Mouse (Mus musculus) Patski (cell line): ENCODE data around the gene Zbtb4. TPM values are rescaled to one million over a fixed set of nuclear protein-coding genes. Genes with fewer than 3 reads are reported as not detected.

Experiments used
- ATAC-seq: fragments of 100-300 bp; one replicate; pipeline ENCODE4 v1.8.0; 2021
- CTCF ChIA-PET: fragments of 350-600 bp; sonication (Branson Sonifier 250); formaldehyde crosslinking; loops from one replicate; lab custom pipeline; 2022; ENCODE audit warnings: inconsistent platforms; lab: Charles Lee
- POLR2A ChIA-PET: fragments of 350-600 bp; sonication (Branson Sonifier 250); formaldehyde crosslinking; loops from one replicate; lab custom pipeline; 2022; ENCODE audit warnings: antibody characterized with exemption, inconsistent platforms; lab: Charles Lee
- DNase-seq: peaks from one replicate; pipeline ENCODE4 v3.0.0-alpha.2; 2011; ENCODE audit warnings: low read depth, low spot score
- H3K27me3 ChIP-seq: fragments of 371-371 bp; one replicate; pipeline ENCODE4 v1.5.1; 2021
- CTCF ChIP-seq: fragments of 100-300 bp; IDR thresholded peaks from one replicate; pipeline ENCODE4 v1.5.1; 2021
- in situ Hi-C: fragments of 300-500 bp; cut with MboI; formaldehyde crosslinking; loops from 3 replicates; pipeline ENCODE4 v1.11.1; 2018; ENCODE audit warnings: low pct_unique_long_range_greater_than_20kb, mixed read lengths
- polyA plus RNA-seq: library from polyadenylated mRNA; unstranded; gene quantifications from one replicate; pipeline ENCODE4 v1.2.3, GENCODE M21; 2021

Gene Zbtb4
- polyA plus RNA-seq, 1 experiment from 2014 or later, result 36.9 TPM

GRCm38 (mm10) chr11:69803786-69804651, 38.3 kb downstream of the Zbtb4 start:
- in situ Hi-C loops, result no loop called here
- ATAC-seq (peak; percentile 58), DNase-seq (no peak)
- peaks cover 5% of the 10 kb centered on the region for H3K27me3 ChIP-seq
- ChIA-PET CTCF (interaction anchor here (1.2 to 1.4 kb wide), 2 partner anchors 50 to 72 kb away, joined by 3 to 4 read pairs; no protein-coding TSS in a partner anchor), POLR2A (no interaction called here)
- TF ChIP-seq CTCF, result no peak

GRCm38 (mm10) chr11:69804652-69804940, 38.9 kb downstream of the Zbtb4 start:
- ATAC-seq, result no peak
- ChIA-PET POLR2A (no interaction called here), CTCF (no interaction called here)
- TF ChIP-seq CTCF, result no peak
- H3K27me3 ChIP-seq, result peaks cover 5% of the 10 kb centered on the region
- in situ Hi-C loops, result no loop called here
- DNase-seq, result no peak

- POLR2A ChIA-PET, result no interaction called here
- in situ Hi-C loops, result loop anchor here (5.0 kb wide), 1 partner anchor 72 kb away; the partner anchor contains the start of gene Tmem95
- DNase-seq, result no peak
- no peak for TF ChIP-seq CTCF
- peaks cover 6% of the 10 kb centered on the region for H3K27me3 ChIP-seq
- no peak for ATAC-seq
- CTCF ChIA-PET, result interaction anchor here (1.2 to 1.4 kb wide), 4 partner anchors 9 to 49 kb away, joined by 3 read pairs; partner anchors contain the start of gene Gm39566
These were observed 39.5 kb downstream of the Zbtb4 start, which contains the start of gene Tmem102 for GRCm38 (mm10) chr11:69804972-69805909. Gene Tmem102 (minus strand): TSS chr11:69805624.

GRCm38 (mm10) chr11:69806378-69806777, 40.7 kb downstream of the Zbtb4 start:
- POLR2A ChIA-PET, result no interaction called here

GRCm38 (mm10) chr11:69807641-69808040, 41.9 kb downstream of the Zbtb4 start:
- DNase-seq (no peak), ATAC-seq (no peak)
- in situ Hi-C loops, result loop anchor here (5.0 kb wide), 1 partner anchor 70 kb away; the partner anchor contains the start of gene Tmem95
- TF ChIP-seq CTCF, result no peak
- peaks cover 10% of the 10 kb centered on the region for H3K27me3 ChIP-seq
- POLR2A ChIA-PET, result no interaction called here
- CTCF ChIA-PET, result interaction anchor here (1.0 kb wide), 1 partner anchor 11 kb away, joined by 3 read pairs; no protein-coding TSS in a partner anchor

More at GRCm38 (mm10) chr11:69806378-69806777, 40.7 kb downstream of the Zbtb4 start:
- no peak for DNase-seq
- no peak for TF ChIP-seq CTCF
- H3K27me3 ChIP-seq, result peaks cover 15% of the 10 kb centered on the region
- ATAC-seq, result no peak
- in situ Hi-C loops, result loop anchor here (5.0 kb wide), 1 partner anchor 71 kb away; the partner anchor contains the start of gene Tmem95
- CTCF ChIA-PET, result interaction anchor here (0.9 to 1.4 kb wide), 7 partner anchors 8 to 59 kb away, joined by 3 read pairs; partner anchors contain the start of genes Chrnb1 and Gm39566

- no peak for TF ChIP-seq CTCF
- peaks cover 10% of the 10 kb centered on the region for H3K27me3 ChIP-seq
- POLR2A ChIA-PET, result interaction anchor here (1.0 kb wide), 1 partner anchor 19 kb away, joined by 3 read pairs; no protein-coding TSS in a partner anchor
- CTCF ChIA-PET, result interaction anchor here (0.7 to 1.2 kb wide), 3 partner anchors 11 to 16 kb away, joined by 3 read pairs; no protein-coding TSS in a partner anchor
- ATAC-seq, result no peak
- in situ Hi-C loops, result no loop called here
- no peak for DNase-seq
These were observed 44.6 kb downstream of the Zbtb4 start for GRCm38 (mm10) chr11:69810280-69810679.

- no peak for TF ChIP-seq CTCF
- POLR2A ChIA-PET, result no interaction called here
- no peak for DNase-seq
- peaks cover 12% of the 10 kb centered on the region for H3K27me3 ChIP-seq
- CTCF ChIA-PET, result interaction anchor here (1.4 kb wide), 1 partner anchor 9 kb away, joined by 3 read pairs; the partner anchor contains the start of gene Tmem102
- in situ Hi-C loops, result no loop called here
- ATAC-seq, result no peak
These were observed 49.4 kb downstream of the Zbtb4 start, which contains the start of gene Gm39566 for GRCm38 (mm10) chr11:69815155-69815554. Gene Gm39566 (minus strand): TSS chr11:69815298.

- POLR2A ChIA-PET, result no interaction called here
These were observed 50.8 kb downstream of the Zbtb4 start for GRCm38 (mm10) chr11:69816520-69816919.

GRCm38 (mm10) chr11:69818365-69818764, 52.7 kb downstream of the Zbtb4 start, which contains the start of gene Spem2:
Gene Spem2 (minus strand): TSS chr11:69818465.
- no peak for ATAC-seq
- CTCF ChIA-PET, result no interaction called here
- POLR2A ChIA-PET, result no interaction called here
- in situ Hi-C loops, result no loop called here
- peaks cover 2% of the 10 kb centered on the region for H3K27me3 ChIP-seq
- TF ChIP-seq CTCF, result no peak
- no peak for DNase-seq

More at GRCm38 (mm10) chr11:69816520-69816919, 50.8 kb downstream of the Zbtb4 start:
- peaks cover 2% of the 10 kb centered on the region for H3K27me3 ChIP-seq
- in situ Hi-C loops, result no loop called here
- no peak for DNase-seq
- CTCF ChIA-PET, result interaction anchor here (0.8 kb wide), 1 partner anchor 18 kb away, joined by 3 read pairs; no protein-coding TSS in a partner anchor
- no peak for ATAC-seq
- TF ChIP-seq CTCF, result no peak

- in situ Hi-C loops, result no loop called here
- ATAC-seq (no peak), DNase-seq (no peak)
- peaks cover 2% of the 10 kb centered on the region for H3K27me3 ChIP-seq
- ChIA-PET CTCF (no interaction called here), POLR2A (no interaction called here)
- no peak for TF ChIP-seq CTCF
These were observed 53.2 kb downstream of the Zbtb4 start for GRCm38 (mm10) chr11:69818871-69819270.
